Mouse (Mus musculus): Measurements from ENCODE around the gene B3gnt9.

The B3gnt9 gene

GRCm38 (mm10) chr8:105282239-105282638 is 27.3 kb upstream of the B3gnt9 start:
- no peak for DNase-seq (ENCODE audit: low spot score)

- DNase-seq (ENCODE audit: low spot score) = no peak
These were observed 26.9 kb upstream of the B3gnt9 start for GRCm38 (mm10) chr8:105281821-105282220.

- no peak for DNase-seq (ENCODE audit: low spot score)
These were observed 25.6 kb upstream of the B3gnt9 start for GRCm38 (mm10) chr8:105280567-105280966.

GRCm38 (mm10) chr8:105278911-105279334 is 24.0 kb upstream of the B3gnt9 start:
- DNase-seq (ENCODE audit: low spot score) = peak; percentile 81

DNA sequence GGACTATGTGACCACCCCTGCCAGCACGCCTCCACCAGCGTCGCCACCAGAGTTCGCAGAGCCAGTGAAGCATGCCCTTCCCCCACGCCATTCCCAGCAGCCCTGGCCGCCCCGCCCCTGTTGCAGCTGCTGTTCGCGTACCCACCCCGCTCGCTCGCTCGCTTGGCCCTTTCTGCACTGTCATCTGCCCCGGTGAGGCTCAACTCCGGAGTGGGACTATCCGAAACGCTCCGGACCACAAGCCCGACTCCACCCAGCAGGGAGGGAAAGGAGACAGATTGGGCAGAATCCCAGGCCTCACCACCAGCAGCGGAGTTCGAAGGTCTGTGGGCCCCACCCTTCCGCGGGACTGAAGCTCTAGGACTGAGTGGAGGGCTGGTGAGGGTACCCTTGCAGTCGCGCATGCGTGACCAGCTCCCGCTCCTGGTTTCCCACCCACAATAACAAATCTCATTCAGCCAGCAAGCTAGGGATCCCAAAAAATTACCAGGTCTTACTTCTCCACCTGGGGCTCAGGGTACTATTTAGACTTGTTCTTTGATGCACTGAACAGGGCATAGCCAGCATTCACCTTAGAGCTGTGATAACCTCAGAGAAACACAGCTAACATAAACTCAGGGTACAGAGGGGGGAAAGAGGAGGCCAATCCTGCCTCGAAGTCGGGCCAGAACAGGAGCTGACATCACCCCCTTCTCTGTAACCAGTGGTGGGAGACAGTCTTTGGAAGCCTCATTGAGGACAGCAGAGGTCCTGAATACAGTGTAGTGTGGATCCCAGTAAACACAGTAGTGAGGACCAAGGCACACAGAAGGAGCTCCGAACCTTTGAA is 21.6 kb upstream of the B3gnt9 start:
- DNase-seq (ENCODE audit: low spot score) = no peak

GRCm38 (mm10) chr8:105275840-105276239 is 20.9 kb upstream of the B3gnt9 start, which contains the start of gene Nol3:
Nol3 (plus strand) TSS chr8:105276140.
- no peak for DNase-seq (ENCODE audit: low spot score)

DNA sequence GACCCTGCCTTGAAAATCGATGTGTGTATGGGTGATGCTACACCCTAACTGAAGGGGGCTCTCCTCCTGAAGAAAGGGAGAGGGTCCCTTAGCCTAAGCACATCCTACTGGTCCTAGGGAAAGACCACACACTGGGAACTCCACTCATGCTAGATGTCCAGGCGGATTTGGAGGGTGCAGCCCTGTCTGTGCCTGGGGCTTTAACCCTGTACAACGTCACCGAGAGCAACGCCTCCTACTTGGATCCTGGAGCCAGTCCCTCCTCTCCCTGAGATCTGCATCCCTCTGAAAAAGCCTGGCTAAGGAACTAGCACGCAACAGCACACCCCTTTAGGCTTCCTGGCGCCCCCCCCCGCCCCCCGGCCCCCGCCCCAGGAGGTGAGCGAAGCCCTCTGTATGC is 20.4 kb upstream of the B3gnt9 start:
- no peak for DNase-seq (ENCODE audit: low spot score)

GRCm38 (mm10) chr8:105270916-105271186 is 15.9 kb upstream of the B3gnt9 start:
- DNase-seq (ENCODE audit: low spot score) = no peak

GRCm38 (mm10) chr8:105270101-105270915 is 15.4 kb upstream of the B3gnt9 start:
- no peak for DNase-seq (ENCODE audit: low spot score)

- peak; percentile 59 for DNase-seq (ENCODE audit: low spot score)
These were observed 14.6 kb upstream of the B3gnt9 start, which contains the start of gene Hsf4 for GRCm38 (mm10) chr8:105269461-105269947. Hsf4 (plus strand) TSS chr8:105269801.

- no peak for DNase-seq (ENCODE audit: low spot score)
These were observed 14.1 kb upstream of the B3gnt9 start for GRCm38 (mm10) chr8:105269075-105269458.

DNA sequence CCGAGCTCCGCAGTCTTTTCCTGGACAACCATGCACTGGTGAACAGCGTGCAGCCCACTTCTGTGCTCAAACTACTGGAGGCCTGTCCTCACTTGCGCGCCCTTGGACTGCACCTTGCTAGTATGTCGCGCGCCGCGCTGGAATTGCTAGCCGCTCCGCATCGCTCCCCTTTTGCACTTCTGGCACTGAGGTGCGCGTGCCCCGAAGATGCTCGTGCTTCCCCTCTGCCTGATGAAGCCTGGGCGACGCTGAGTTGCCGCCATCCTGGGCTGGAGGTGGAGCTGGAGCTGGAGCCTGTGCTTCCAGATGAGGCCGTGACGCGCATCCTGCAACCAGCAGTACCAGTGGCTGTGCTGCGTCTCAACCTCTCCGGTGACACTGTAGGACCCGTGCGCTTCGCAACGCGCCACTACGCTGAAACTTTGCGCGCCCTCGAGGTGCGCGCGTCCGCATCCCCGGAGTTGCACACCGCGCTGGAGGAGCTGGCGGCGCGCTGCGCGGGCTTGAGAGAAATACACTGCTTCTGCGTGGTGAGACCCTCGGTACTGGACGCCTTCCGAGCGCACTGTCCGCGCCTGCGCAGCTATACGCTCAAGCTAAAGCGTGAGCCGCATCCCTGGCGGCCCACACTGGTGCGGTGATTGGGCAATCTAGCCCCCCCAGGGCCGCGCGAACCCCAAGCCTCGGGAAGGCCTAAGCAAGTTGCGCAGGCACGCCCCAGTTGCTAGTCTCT is 13.6 kb upstream of the B3gnt9 start:
- no peak for DNase-seq (ENCODE audit: low spot score)

DNA sequence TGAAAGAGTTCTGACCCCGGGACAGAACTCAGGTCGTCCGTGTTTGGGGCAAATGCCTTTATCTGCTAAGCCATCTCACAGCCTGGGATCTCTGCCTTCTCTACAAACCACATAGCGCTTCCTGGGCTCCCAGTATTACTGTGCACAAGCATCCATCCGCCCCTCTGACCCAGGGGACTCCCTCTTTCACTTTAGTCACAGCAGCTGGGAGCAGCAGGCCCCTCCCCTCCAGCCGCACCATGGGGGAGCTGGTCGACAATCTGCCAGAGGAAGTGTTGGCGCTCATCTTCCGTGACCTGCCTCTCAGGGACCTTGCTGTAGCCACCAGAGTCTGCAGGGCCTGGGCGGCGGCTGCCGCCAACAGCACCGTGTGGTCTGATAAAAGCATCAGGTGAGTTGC is 11.8 kb upstream of the B3gnt9 start:
- no peak for DNase-seq (ENCODE audit: low spot score)

GRCm38 (mm10) chr8:105265128-105265527 is 10.2 kb upstream of the B3gnt9 start:
- DNase-seq (ENCODE audit: low spot score) = no peak

GRCm38 (mm10) chr8:105264024-105264982 is 9.3 kb upstream of the B3gnt9 start, which contains the start of the genes Tradd and Fbxl8:
Tradd (minus strand) TSS chr8:105264609.
Fbxl8 (plus strand) TSS chr8:105264648.
- peak; percentile 66 for DNase-seq (ENCODE audit: low spot score)

DNA sequence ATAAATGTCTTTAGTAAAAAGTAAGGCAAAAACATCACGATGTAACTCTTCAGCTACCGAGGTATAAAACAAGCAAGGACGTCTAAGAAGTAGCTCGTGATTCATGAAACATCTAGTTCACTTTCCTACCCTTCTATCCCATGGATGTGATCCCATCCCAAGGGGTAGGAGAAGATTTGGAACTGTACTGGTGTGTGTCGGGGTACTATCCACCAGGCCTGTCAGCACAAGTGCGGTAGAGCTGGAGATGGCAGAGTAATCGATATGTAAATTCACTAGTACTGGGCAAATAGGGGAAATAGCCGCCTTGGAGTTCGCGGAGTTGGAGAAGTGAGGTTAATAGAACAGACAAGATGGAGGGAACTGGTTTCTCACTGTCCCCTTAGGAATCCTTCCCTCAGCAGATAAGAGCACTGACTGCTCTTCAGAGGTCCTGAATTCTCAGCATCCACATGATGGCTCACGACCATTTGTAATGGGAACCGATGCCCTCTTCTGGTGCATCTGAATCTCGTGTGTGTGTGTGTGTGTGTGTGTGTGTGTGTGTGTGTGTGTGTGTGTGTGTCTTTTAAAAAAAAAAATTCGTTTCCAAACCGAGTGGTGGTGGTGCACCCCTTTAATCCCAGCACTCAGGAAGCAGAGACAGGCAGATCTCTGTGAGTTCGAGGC is 8.4 kb upstream of the B3gnt9 start:
- no peak for DNase-seq (ENCODE audit: low spot score)

GRCm38 (mm10) chr8:105261326-105261980 is 6.5 kb upstream of the B3gnt9 start:
- DNase-seq (ENCODE audit: low spot score) = no peak

- no peak for DNase-seq (ENCODE audit: low spot score)
These were observed 5.6 kb upstream of the B3gnt9 start for GRCm38 (mm10) chr8:105260371-105261099.

GRCm38 (mm10) chr8:105259721-105260320 is 4.9 kb upstream of the B3gnt9 start:
- DNase-seq (ENCODE audit: low spot score) = no peak

Measured in ovary, adult 18-20 months (tissue).